Mouse (Mus musculus) CH12.LX (cell line): ENCODE results near the gene Rogdi.

Source experiments
- BHLHE40 ChIP-seq: IDR thresholded peaks from 2 replicates; pipeline ENCODE4 v1.6.1; 2011; ENCODE audit warnings: mild to moderate bottlenecking, low read depth, low read length, improper control_type of control experiment
- CTCF ChIP-seq, 2 experiments: IDR thresholded peaks in 1 of 2; conservative IDR thresholded peaks in 1 of 2; 2 replicates each; pipeline ENCODE4 v1.5.1; 2011 to 2012; ENCODE audit warnings: low read depth in 2 of 2, low read length in 2 of 2, improper control_type of control experiment in 1 of 2, inconsistent platforms in 1 of 2, mild to moderate bottlenecking in 1 of 2, moderate library complexity in 1 of 2
- NELFE ChIP-seq: IDR thresholded peaks from 2 replicates; pipeline ENCODE4 v1.6.1; 2011; ENCODE audit warnings: low read depth, low read length, improper control_type of control experiment

DNA sequence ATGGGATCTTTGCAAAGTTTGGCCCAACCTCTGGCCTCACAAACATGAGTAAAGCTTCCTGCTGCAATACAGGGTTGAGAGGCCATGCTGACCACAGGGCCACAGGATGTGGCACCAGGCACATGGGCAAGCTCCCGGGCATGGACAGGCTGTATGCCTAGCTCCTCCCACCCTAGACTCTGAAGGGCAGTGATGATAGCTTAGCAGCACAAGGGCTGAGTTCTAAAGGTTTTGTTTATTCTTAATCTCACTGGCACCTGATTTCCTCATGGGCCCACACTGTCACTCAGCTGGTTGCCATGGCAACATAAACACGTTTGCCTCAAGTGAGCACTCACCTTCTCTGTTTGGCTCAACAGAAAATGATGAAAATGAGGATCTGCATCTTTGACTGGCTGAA is 16.5 kb upstream of the Rogdi start:
- TF ChIP-seq BHLHE40 = no peak
- no peak for TF ChIP-seq CTCF (conservative IDR thresholded peaks at IDR 0.05 in 1 of 2, IDR thresholded peaks at IDR 0.05 in 1 of 2; ENCODE audit: low read depth in 2 of 2, low read length in 2 of 2)
- no peak for TF ChIP-seq NELFE
